Mouse (Mus musculus) lung, embryonic 14.5 days (tissue): Measurements from ENCODE around the gene E130114P18Rik. TPM values are rescaled to one million over a fixed set of nuclear protein-coding genes. Genes with fewer than 3 reads are reported as not detected.

Source experiments
- ATAC-seq: fragments of 200-750 bp; cut with Nextera tagmentation; 2 replicates; pipeline ENCODE4 v1.8.0; 2017; ENCODE audit warnings: mild to moderate bottlenecking, moderate TSS enrichment, moderate library complexity; ENCODE audit not compliant: insufficient read depth
- DNase-seq: peaks from one replicate; pipeline ENCODE4 v3.0.0-alpha.2; 2015
- H3K27ac ChIP-seq: fragments of 300-500 bp; sonication (generic); 2 replicates; pipeline ENCODE4 v1.5.1; 2014; ENCODE audit warnings: low read depth, mild to moderate bottlenecking, moderate library complexity
- H3K27me3 ChIP-seq: fragments of 300-500 bp; sonication (generic); 2 replicates; pipeline ENCODE4 v1.6.1; 2014; ENCODE audit warnings: low read length, control low read depth; ENCODE audit not compliant: insufficient read depth
- H3K36me3 ChIP-seq: fragments of 300-500 bp; sonication (generic); 2 replicates; pipeline ENCODE4 v1.6.1; 2014; ENCODE audit warnings: control low read depth; ENCODE audit not compliant: insufficient read depth
- H3K4me1 ChIP-seq: fragments of 300-500 bp; sonication (generic); 2 replicates; pipeline ENCODE4 v1.6.1; 2014; ENCODE audit warnings: antibody characterized with exemption, control low read depth; ENCODE audit not compliant: insufficient read depth
- H3K4me2 ChIP-seq: fragments of 300-500 bp; sonication (generic); 2 replicates; pipeline ENCODE4 v1.6.1; 2014; ENCODE audit warnings: mild to moderate bottlenecking
- H3K4me3 ChIP-seq: fragments of 300-500 bp; sonication (generic); 2 replicates; pipeline ENCODE4 v1.5.1; 2014; ENCODE audit warnings: low read depth, low read length
- H3K9ac ChIP-seq: fragments of 300-500 bp; sonication (generic); 2 replicates; pipeline ENCODE4 v1.6.1; 2014
- H3K9me3 ChIP-seq: fragments of 300-500 bp; sonication (generic); 2 replicates; pipeline ENCODE4 v1.6.1; 2016; ENCODE audit warnings: low read depth, low read length, control low read depth
- CTCF ChIP-seq: IDR thresholded peaks from 2 replicates; pipeline ENCODE4 v1.5.1; 2016; ENCODE audit warnings: antibody characterized with exemption, low read depth
- WGBS: fragments of 180-500 bp; shearing (Covaris S2); extraction: QIAGEN DNeasy Blood & Tissue Kit; methylation state at CpG from one replicate; pipeline ENCODE4 v1.1.7; 2014; 5-methylcytosine and 5-hydroxymethylcytosine counted together
- polyA plus RNA-seq: library from polyadenylated mRNA; unstranded; fragments of >200 nt; fragmentation: Nextera tagmentation; extraction: Ambion mirVana; gene quantifications from 2 replicates; pipeline ENCODE4 v1.2.1, GENCODE M21; 2014

E130114P18Rik gene
- polyA plus RNA-seq, 1 experiment from 2014 or later, result 0.84 TPM

GRCm38 (mm10) chr4:97589790-97590189 lies 188.1 kb downstream of the E130114P18Rik start:
- no peak for DNase-seq
- 53% methylated on average over 1 of the region's 1 CpGs for WGBS
- no peaks in the 10 kb centered on the region for H3K27me3 ChIP-seq
- H3K4me3 ChIP-seq, result no peak overlapping the region
- no peak overlapping the region for H3K4me2 ChIP-seq
- H3K36me3 ChIP-seq, result no peaks in the 10 kb centered on the region
- H3K9me3 ChIP-seq, result no peaks in the 10 kb centered on the region
- no peak for TF ChIP-seq CTCF
- no peak for ATAC-seq
- no peak overlapping the region for H3K9ac ChIP-seq
- no peaks in the 10 kb centered on the region for H3K4me1 ChIP-seq
- H3K27ac ChIP-seq, result no peak overlapping the region

DNA sequence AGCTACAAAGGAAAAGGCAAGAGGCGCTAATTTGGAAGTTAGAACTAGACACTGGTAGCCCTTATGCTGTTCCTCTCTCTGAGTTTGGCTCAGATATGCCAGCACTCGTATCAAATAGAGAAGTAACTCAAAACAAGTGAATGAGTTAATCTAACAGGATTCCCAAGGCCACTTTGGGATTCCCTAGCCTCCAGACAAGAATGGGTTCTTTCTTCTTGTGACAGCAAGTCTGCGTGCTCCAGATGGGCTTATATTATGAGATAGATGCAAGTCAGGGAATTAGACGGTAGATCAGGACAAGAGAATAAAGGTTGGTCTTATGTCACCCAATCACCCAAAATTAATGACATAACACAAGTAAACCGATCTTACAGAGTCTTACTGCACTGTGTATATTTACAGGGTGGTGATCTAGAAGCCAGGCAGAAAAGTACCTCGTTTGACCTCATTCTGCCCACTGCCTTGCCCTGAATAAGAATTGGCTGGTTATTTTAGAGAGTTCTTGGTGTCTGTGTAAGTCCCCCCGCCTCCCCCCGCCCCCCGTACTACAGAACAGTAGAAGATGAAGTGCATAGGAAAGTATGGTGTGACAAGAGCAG lies 190.4 kb downstream of the E130114P18Rik start:
- ATAC-seq, result no peak

DNA sequence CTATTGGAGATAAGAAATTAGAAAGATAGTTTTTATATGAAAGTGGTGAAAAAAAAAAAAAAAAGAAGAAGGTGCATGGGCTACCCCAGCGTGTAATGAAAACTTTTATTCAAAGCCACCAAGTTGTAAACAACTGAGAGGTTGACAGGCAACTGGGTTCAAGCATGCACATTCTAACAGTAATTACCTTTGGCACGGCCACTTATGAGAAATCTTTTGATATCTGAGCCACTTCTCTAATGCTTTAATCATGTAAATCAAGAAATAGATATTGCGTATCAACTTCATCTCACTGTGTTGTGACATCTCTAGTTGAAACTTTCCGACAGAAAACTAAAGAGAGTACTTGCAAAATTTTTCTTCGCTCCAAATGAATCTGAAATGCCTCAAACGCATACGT lies 192.7 kb downstream of the E130114P18Rik start:
- no peak for TF ChIP-seq CTCF
- 74% methylated on average over 7 of the region's 7 CpGs for WGBS
- no peak for DNase-seq
- Histone ChIP-seq H3K36me3 (no peaks in the 10 kb centered on the region), H3K27ac (no peak overlapping the region), H3K27me3 (no peaks in the 10 kb centered on the region), H3K4me3 (no peak overlapping the region), H3K4me2 (no peak overlapping the region), H3K9me3 (no peaks in the 10 kb centered on the region), H3K4me1 (0 out of 2 replicates have a peak, but pooled peaks cover 4% of the 10 kb centered on the region), H3K9ac (no peak overlapping the region)
- no peak for ATAC-seq

More for the DNA sequence above, 190.4 kb downstream of the E130114P18Rik start:
- no peak overlapping the region for H3K4me3 ChIP-seq
- no peak overlapping the region for H3K9ac ChIP-seq
- TF ChIP-seq CTCF, result no peak
- no peak overlapping the region for H3K27ac ChIP-seq
- DNase-seq, result no peak
- no peaks in the 10 kb centered on the region for H3K36me3 ChIP-seq
- H3K4me1 ChIP-seq, result 0 out of 2 replicates have a peak, but pooled peaks cover 4% of the 10 kb centered on the region
- WGBS, result 71% methylated on average over 9 of the region's 9 CpGs
- H3K27me3 ChIP-seq, result no peaks in the 10 kb centered on the region
- no peaks in the 10 kb centered on the region for H3K9me3 ChIP-seq
- H3K4me2 ChIP-seq, result no peak overlapping the region

GRCm38 (mm10) chr4:97584445-97585130 lies 193.3 kb downstream of the E130114P18Rik start:
- TF ChIP-seq CTCF, result no peak
- H3K4me3 ChIP-seq, result no peak overlapping the region
- no peaks in the 10 kb centered on the region for H3K27me3 ChIP-seq
- ATAC-seq (no peak), DNase-seq (no peak)
- peak overlapping the region; percentile 21; the same call in 1 of the 2 replicates for H3K4me2 ChIP-seq
- 57% methylated on average over 9 of the region's 9 CpGs for WGBS
- H3K4me1 ChIP-seq, result 0 out of 2 replicates have a peak, but pooled peaks cover 4% of the 10 kb centered on the region
- H3K36me3 ChIP-seq, result no peaks in the 10 kb centered on the region
- H3K9ac ChIP-seq, result no peak overlapping the region
- H3K27ac ChIP-seq, result no peak overlapping the region
- H3K9me3 ChIP-seq, result no peaks in the 10 kb centered on the region

DNA sequence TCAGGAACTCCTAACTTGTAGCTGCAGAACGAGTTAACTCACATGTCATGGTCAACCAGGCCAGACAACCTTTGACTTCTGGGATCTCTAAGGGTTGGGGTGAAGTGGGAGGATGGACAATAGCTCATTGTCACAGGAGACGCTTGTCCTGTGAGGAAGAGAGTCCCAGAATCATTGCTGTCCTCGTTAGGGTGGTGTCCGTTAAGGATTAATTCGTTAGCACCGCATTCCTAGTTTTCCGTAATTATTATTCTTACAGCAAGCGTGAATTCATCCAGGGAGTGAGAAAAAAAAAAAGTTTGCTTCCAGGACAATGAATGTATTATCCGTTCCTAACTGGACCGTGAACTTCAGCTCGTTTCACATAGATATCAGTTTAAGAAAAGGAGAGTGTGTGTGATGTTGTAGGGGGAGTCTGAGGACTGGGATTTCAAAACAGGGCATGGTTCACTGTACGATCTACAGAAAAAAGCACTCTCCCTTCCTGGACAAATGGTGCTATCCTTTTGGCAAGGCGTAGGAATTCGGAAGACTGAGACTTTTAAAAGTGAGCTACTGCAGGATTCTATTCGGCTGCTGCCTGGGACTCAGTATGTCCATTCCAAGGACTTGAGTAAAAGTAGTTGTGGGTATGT lies 195.0 kb downstream of the E130114P18Rik start:
- Histone ChIP-seq H3K27ac (peak overlapping the region; percentile 26; the same call in 1 of the 2 replicates), H3K9me3 (no peaks in the 10 kb centered on the region), H3K4me1 (0 out of 2 replicates have a peak, but pooled peaks cover 4% of the 10 kb centered on the region), H3K9ac (no peak overlapping the region), H3K4me2 (peak overlapping the region; percentile 50), H3K4me3 (peak overlapping the region; percentile 10; the same call in 1 of the 2 replicates), H3K36me3 (no peaks in the 10 kb centered on the region), H3K27me3 (no peaks in the 10 kb centered on the region)
- WGBS, result 45% methylated on average over 15 of the region's 15 CpGs
- TF ChIP-seq CTCF, result no peak
- ATAC-seq, result peak; percentile 57
- DNase-seq, result peak; percentile 42

DNA sequence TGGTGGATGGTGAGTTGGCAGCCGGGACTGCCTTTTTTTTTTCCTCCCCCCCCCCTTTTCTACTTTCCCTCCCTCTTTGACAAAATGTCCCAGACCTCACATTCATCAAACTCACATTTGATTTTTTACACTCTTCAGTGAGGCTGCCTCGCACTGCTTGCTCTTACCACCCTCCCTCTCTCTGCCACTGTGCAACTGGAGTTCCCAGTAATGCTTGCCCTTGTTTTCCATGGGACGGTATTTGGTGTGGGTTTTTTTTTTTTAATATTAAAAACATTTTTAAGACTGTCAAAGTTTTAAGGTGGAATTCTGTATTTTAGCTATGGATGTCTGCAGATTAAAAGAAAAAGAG lies 195.8 kb downstream of the E130114P18Rik start:
- Histone ChIP-seq H3K27ac (no peak overlapping the region), H3K9me3 (no peaks in the 10 kb centered on the region), H3K27me3 (no peaks in the 10 kb centered on the region), H3K36me3 (no peaks in the 10 kb centered on the region), H3K9ac (no peak overlapping the region), H3K4me1 (0 out of 2 replicates have a peak, but pooled peaks cover 4% of the 10 kb centered on the region), H3K4me3 (no peak overlapping the region), H3K4me2 (no peak overlapping the region)
- DNase-seq, result no peak
- no peak for ATAC-seq
- TF ChIP-seq CTCF, result no peak
- WGBS, result 44% methylated on average over 3 of the region's 3 CpGs
